Mouse (Mus musculus): ENCODE data around the gene Dpt. TPM values are rescaled to one million over a fixed set of nuclear protein-coding genes. Genes with fewer than 3 reads are reported as not detected.
A peak's percentile ranks its signal among the peaks of the same experiment; 100 is the strongest.

The Dpt gene
- total RNA-seq, 2 experiments from 2014 or later = 86.1 to 90.5 TPM

DNA sequence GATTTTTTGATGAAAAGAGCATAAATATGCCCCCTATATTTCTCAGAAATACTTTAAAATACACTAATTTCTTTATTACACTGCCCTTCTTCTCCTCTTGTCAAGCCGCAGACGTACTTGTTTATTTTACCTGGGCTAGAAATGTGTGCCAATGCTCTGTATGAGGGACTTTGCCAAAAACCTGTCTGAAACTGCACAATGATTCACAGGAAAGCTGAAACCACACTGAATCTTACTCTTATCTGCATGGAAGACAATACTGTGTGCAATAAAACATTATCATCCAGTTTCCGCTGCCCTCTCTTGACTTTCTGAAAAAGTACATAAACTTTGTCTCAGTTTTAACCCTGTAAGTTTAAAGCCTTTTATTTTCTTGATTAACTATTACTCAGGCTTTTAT lies 20.9 kb downstream of the Dpt start:
- DNase-seq = no peak

- DNase-seq = no peak
These were observed 24.9 kb downstream of the Dpt start for GRCm38 (mm10) chr1:164821307-164821706.

- no peak for DNase-seq
These were observed 25.4 kb downstream of the Dpt start for GRCm38 (mm10) chr1:164821821-164822220.

DNA sequence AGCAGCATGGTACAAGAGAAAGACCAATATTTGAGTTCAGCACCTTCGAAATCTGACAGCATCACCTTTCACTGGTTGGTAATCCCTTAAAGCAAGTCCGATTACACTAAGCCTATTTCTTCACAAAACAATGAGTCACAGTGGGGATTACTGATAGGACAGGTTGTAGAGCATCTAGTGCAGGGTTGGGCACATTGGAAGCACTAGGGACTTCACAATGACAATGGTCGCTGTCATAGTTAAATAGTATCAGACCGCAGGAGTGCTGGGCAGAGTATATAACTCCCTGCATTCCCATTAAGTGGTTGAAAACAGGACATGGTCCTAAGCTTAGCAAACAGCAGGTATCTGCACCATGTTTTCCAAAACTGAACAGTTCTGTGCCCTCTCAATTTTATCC lies 25.8 kb downstream of the Dpt start:
- DNase-seq = no peak

GRCm38 (mm10) chr1:164824896-164825295 lies 28.5 kb downstream of the Dpt start:
- DNase-seq = no peak

GRCm38 (mm10) chr1:164829881-164830280 lies 33.4 kb downstream of the Dpt start:
- no peak for DNase-seq

DNA sequence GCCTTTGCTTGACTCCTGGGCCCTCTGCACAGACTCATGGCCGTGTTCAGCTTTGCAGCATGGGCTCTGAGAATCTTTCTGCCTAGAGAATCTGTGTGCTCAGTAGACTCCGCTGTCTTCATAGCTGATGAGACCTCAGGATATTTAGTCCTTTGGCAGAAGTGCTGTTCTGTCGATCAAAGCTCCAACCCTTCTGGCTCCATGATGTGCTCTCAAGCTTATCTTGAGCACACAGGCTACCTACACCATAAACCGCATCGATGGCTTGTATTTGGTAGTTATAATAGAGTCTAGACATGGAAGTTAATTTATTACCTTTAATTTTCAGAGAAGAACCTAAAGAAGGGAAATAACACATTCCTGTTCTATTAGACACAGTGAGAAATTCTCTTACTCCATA lies 36.0 kb downstream of the Dpt start:
- DNase-seq = no peak

- DNase-seq = peak in 1 of 2 experiments; percentile 14
These were observed 52.3 kb downstream of the Dpt start for GRCm38 (mm10) chr1:164848616-164849265.

GRCm38 (mm10) chr1:164855700-164856099 lies 59.3 kb downstream of the Dpt start:
- peak; percentile 45 to 46 for DNase-seq

DNA sequence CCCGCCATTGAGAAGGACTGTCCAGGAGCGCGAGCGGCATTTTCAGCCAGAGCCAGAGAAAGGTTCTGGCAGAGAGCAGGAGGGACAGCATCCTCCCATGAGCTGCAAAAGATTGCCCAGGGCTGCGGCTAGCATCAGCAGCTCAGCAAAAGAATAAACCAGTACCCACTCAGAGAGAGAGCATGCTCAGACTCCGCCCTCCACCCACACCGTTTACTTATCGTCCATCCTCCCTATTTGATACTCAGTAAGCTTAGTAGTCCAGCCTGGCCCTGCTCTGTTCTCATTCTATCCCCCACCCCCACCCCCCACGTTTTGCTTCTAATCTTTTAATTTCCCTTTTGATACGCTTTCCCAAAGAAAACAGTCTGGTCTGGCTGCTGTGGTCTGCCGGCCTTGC lies 63.5 kb downstream of the Dpt start:
- DNase-seq = no peak

GRCm38 (mm10) chr1:164860782-164861181 lies 64.3 kb downstream of the Dpt start:
- DNase-seq = no peak

DNA sequence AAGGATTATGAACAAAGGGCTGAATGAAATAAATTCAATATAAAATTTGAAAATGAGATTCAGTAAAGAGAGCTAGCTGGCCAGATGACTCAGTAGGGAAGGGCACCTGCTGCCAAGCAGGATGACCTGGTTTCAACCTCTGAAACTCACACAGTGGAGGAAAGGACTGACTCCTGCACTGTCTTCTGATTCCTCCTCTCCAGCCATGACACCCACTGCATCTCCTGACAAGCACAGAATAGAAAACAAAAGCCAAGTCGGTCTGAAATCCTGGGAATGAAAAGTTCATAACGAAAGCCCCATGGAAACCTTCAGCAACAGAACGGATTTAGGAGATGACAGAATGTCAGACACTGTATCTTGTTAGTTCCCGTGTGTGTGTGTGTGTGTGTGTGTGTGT lies 65.1 kb downstream of the Dpt start:
- no peak for DNase-seq

DNA sequence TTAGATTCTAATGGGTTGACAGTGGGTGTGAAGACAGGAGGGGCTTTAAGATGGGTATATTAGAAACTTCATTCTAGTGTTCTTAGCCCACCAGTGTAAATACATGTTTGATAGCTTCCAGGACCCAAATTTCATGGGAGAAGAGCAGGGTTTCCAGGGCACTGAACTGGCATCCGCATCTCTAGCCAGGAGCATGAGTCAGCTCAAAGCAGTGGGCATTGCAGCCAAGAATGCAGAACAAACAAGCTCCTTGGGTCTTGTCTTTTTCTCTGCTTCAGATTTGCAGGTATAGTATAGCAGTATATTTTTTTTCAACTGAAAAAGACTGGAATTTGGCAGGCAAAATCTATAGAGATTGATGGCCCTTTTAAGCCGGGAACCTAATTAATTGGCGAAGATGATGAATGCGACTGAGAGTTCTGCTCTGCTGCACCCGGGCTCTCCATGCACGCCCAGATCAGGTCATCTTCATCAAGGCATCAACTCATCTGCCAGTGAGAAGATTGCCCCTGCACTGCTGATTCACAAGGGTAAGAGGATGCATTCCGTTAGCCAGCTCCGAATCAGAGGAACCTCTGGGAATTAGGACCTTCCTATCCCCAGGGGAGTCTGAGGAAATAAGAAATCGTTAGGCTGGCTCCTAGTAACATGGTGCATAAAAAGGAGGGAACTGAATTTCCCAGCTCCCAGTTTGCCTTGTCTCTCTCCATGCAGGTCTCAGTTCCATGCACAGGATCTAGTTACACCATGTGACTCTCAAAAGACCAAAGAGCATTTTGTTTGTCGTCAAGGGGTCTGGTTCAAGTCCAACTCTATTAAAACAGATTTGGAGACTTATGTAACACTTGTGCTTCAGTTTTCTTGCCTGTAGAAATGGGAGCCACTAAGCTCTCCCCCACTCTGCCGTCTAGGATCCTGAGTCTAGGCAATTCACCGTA lies 66.8 kb downstream of the Dpt start:
- no peak for DNase-seq

DNA sequence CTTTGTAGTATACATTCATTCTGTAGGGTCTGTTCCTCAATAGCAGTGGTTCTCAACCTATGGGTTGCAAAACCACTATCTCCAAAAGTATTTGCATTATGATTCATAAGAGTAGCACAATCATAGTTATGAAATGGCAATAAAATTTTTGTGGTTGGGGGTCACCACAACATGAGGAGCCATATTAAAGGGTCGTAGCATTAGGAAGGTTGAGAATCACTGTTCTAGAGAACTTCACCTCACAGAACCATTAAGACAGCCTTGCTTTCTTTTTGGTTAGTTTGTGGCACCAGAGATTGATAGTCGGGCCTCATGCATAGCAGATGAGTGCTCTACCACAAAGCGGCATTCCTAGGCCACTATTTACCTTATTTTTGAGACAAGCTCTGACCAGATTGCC lies 68.2 kb downstream of the Dpt start:
- no peak for DNase-seq

- peak; percentile 11 to 22 for DNase-seq
These were observed 74.2 kb downstream of the Dpt start for GRCm38 (mm10) chr1:164870694-164871093.

Other genes starting within 250 kb of the Dpt start
- gene Xcl1, start 138.9 kb downstream of the Dpt start, total RNA-seq (2021) = under 1 TPM; 0.57 to 0.62 TPM

Measured in heart, adult 18-20 months (tissue).